Mouse (Mus musculus) inflammation-experienced regulatory T-cells (primary cell): ENCODE measurements around the gene Ispd. TPM values are rescaled to one million over a fixed set of nuclear protein-coding genes. Genes with fewer than 3 reads are reported as not detected.

ENCODE experiments used
- polyA plus RNA-seq, 2 experiments: library from polyadenylated mRNA; unstranded; fragments of 100-300 nt; shearing (Covaris generic); gene quantifications; one replicate each; pipeline ENCODE4 v1.2.1; 2017

Ispd gene
- polyA plus RNA-seq: 1 to 10 TPM; 1.3 to 2.8 TPM

DNA sequence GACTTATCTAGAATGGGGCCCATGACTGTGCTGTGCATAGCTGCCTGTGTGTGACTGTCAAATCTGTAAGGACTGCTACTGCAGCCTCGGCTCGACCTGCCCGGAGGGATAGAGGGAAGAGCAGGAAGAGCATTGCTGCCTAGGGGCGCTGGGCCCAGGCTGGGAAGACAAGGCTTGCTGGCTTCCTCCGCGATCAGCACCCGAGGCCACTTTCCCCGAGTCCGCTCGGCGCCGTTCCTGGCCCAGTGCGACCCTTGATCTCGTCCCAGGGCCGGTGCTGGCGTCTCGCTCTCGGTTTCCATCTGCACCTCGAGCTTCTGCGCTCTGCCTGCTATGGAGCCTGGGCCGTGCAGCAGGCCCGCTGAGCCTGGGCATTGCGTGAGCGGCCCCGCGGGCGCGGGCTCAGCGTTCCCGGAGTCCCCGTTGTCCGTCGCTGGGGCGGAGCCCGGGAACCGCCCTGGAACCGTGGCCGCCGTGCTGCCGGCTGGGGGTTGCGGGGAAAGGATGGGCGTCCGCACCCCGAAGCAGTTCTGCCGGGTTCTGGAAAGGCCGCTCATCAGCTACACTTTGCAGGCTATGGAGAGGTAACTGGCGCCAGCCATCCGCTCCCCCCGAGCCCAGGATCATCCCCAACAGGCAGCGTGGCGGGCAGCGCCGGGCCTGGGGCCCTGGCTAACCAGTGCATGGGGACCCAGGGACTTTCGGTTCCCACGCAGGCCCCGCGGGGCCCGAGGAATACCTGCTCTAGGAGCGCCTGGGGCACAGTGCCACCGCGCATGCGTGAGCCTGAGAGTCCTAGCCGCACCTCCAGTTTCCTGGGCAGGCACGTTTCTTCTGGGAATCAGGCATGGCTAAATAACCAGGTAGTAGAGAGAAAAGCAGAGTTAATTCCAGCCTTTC is at the start of gene Ispd, which contains the start of gene D630036H23Rik:
Gene Ispd (plus strand): TSS at position 10 of the 900 bp plus-strand sequence.
Gene D630036H23Rik (minus strand): TSS at position 741 of the 900 bp plus-strand sequence.

Other genes with a start within 250 kb of the Ispd start
- gene Ankmy2, start 224.3 kb upstream of the Ispd start, polyA plus RNA-seq: 10 to 100 TPM; 41.0 to 52.5 TPM
- gene Bzw2, start 223.4 kb upstream of the Ispd start, polyA plus RNA-seq: 100 to 1,000 TPM; 161 to 177 TPM
- gene Lrrc72, start 128.1 kb upstream of the Ispd start, polyA plus RNA-seq: not detected
- 1 to 10 TPM; 2.9 to 7.7 TPM for gene Sostdc1, start 67.3 kb upstream of the Ispd start, polyA plus RNA-seq
- gene D630036H23Rik, start 731 bp downstream of the Ispd start, polyA plus RNA-seq: 1 to 10 TPM; 1.3 to 2.0 TPM